Mouse (Mus musculus): ENCODE measurements around the gene Kcnma1. TPM values are rescaled to one million over a fixed set of nuclear protein-coding genes. Genes with fewer than 3 reads are reported as not detected.

The Kcnma1 gene
- polyA plus RNA-seq, 1 experiment from 2014 or later: 2.0 TPM

DNA sequence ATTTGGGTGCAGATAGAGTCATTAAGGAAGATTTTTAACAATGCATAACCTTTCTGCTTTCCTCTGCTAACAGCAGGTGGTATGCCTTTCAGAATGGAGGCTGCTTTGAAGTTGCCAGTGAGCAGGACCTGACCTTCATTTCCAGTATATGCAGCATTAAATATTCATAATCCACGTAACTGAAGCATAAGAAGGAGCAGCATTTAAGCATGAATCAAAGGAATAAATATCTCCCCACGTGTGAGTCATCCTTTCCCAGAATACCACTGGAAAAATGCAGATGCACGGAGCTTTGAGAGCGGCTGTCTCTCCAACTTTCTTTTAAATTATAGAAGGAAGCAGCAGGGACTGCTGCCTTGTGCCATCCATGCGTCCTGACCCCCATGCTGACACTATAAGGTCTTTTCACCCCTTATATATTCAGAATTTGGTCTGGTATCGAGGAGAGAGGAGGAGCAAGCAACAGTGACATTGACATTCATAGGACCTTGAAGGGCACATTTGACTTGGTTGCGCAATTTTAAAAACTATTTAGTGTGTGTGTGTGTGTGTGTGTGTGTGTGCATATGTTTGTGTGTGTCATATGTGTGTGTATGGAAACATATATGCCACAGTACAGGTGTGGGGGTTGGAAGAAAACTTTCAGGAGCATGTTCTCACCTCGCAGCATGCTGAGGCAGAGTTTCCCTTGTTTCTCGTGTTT, 368.8 kb downstream of the Kcnma1 start:
- Histone ChIP-seq H3K27ac (ENCODE audit: low read length) (no peak overlapping the region), H3K9ac (replicated peaks; ENCODE audit: low read length) (no peak overlapping the region)
- 79% methylated on average over 9 of the region's 9 CpGs for WGBS

DNA sequence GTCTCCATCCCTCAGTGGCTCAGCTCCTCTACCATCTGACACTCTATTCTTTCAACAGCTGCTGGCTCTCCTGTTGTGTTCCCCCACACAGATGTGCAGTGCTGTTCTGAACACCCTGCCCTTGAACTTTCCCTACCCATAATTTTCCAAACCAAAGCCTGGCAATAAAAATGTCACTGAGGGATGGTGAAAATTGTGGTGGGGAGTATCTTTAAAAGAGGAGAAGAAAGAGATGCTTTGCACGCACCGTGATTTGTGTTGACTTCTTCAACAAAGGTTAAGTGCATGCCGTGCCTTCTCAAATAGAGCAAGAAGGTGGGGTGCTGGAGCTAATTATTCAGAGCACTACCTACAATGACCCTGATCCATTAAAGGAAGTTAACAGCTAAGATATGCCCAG, 371.1 kb downstream of the Kcnma1 start:
- no peak overlapping the region for H3K27ac ChIP-seq (ENCODE audit: low read length)
- WGBS: 8% methylated on average over 3 of the region's 3 CpGs
- peak; percentile 93 for ATAC-seq (ENCODE audit: low FRiP score, low TSS enrichment)

More for the DNA sequence above, 368.8 kb downstream of the Kcnma1 start:
- Histone ChIP-seq H3K4me2 (replicated peaks; ENCODE audit: low read depth, low read length) (no peak overlapping the region), H3K36me3 (ENCODE audit: insufficient read depth, low read length) (no peaks in the 10 kb centered on the region), H3K27me3 (ENCODE audit: insufficient read depth, low read length) (peaks cover 10% of the 10 kb centered on the region; the same call in 1 of the 2 replicates), H3K9me3 (ENCODE audit: low read length) (no peaks in the 10 kb centered on the region), H3K4me1 (ENCODE audit: insufficient read depth, low read length) (peaks cover 5% of the 10 kb centered on the region; the same call in 1 of the 2 replicates), H3K4me3 (ENCODE audit: low read length) (no peak overlapping the region)
- no peak for ATAC-seq (ENCODE audit: low FRiP score, low TSS enrichment)

GRCm38 (mm10) chr14:23640665-23641064, 373.6 kb downstream of the Kcnma1 start:
- H3K27ac ChIP-seq (ENCODE audit: low read length): no peak overlapping the region
- peaks cover 4% of the 10 kb centered on the region; the same call in 1 of the 2 replicates for H3K27me3 ChIP-seq (ENCODE audit: insufficient read depth, low read length)
- H3K4me2 ChIP-seq (replicated peaks; ENCODE audit: low read depth, low read length): no peak overlapping the region
- no peak overlapping the region for H3K9ac ChIP-seq (replicated peaks; ENCODE audit: low read length)
- no peak overlapping the region for H3K4me3 ChIP-seq (ENCODE audit: low read length)
- no peak for ATAC-seq (ENCODE audit: low FRiP score, low TSS enrichment)
- H3K4me1 ChIP-seq (ENCODE audit: insufficient read depth, low read length): peaks cover 16% of the 10 kb centered on the region
- no peaks in the 10 kb centered on the region for H3K36me3 ChIP-seq (ENCODE audit: insufficient read depth, low read length)
- 20% methylated on average over 2 of the region's 2 CpGs for WGBS
- no peaks in the 10 kb centered on the region for H3K9me3 ChIP-seq (ENCODE audit: low read length)

More for the DNA sequence above, 371.1 kb downstream of the Kcnma1 start:
- Histone ChIP-seq H3K4me2 (replicated peaks; ENCODE audit: low read depth, low read length) (no peak overlapping the region), H3K9ac (replicated peaks; ENCODE audit: low read length) (no peak overlapping the region), H3K4me3 (ENCODE audit: low read length) (no peak overlapping the region), H3K36me3 (ENCODE audit: insufficient read depth, low read length) (no peaks in the 10 kb centered on the region), H3K9me3 (ENCODE audit: low read length) (no peaks in the 10 kb centered on the region), H3K27me3 (ENCODE audit: insufficient read depth, low read length) (peaks cover 10% of the 10 kb centered on the region; the same call in 1 of the 2 replicates), H3K4me1 (ENCODE audit: insufficient read depth, low read length) (peaks cover 5% of the 10 kb centered on the region; the same call in 1 of the 2 replicates)

- no peaks in the 10 kb centered on the region for H3K9me3 ChIP-seq (ENCODE audit: low read length)
- H3K9ac ChIP-seq (replicated peaks; ENCODE audit: low read length): no peak overlapping the region
- WGBS: 48% methylated on average over 3 of the region's 3 CpGs
- H3K4me3 ChIP-seq (ENCODE audit: low read length): no peak overlapping the region
- no peaks in the 10 kb centered on the region for H3K36me3 ChIP-seq (ENCODE audit: insufficient read depth, low read length)
- 0 out of 2 replicates have a peak overlapping the region, but pooled peaks have one; percentile 34 for H3K27ac ChIP-seq (ENCODE audit: low read length)
- H3K4me2 ChIP-seq (replicated peaks; ENCODE audit: low read depth, low read length): no peak overlapping the region
- peaks cover 35% of the 10 kb centered on the region for H3K4me1 ChIP-seq (ENCODE audit: insufficient read depth, low read length)
- no peaks in the 10 kb centered on the region for H3K27me3 ChIP-seq (ENCODE audit: insufficient read depth, low read length)
- ATAC-seq (ENCODE audit: low FRiP score, low TSS enrichment): no peak
Observed at GRCm38 (mm10) chr14:23638078-23638695, 376.1 kb downstream of the Kcnma1 start.

- Histone ChIP-seq H3K4me1 (ENCODE audit: insufficient read depth, low read length) (peaks cover 34% of the 10 kb centered on the region), H3K4me3 (ENCODE audit: low read length) (no peak overlapping the region), H3K36me3 (ENCODE audit: insufficient read depth, low read length) (no peaks in the 10 kb centered on the region), H3K9ac (replicated peaks; ENCODE audit: low read length) (no peak overlapping the region), H3K27me3 (ENCODE audit: insufficient read depth, low read length) (no peaks in the 10 kb centered on the region), H3K4me2 (replicated peaks; ENCODE audit: low read depth, low read length) (no peak overlapping the region), H3K27ac (ENCODE audit: low read length) (peak overlapping the region; percentile 5; the same call in 1 of the 2 replicates), H3K9me3 (ENCODE audit: low read length) (no peaks in the 10 kb centered on the region)
- WGBS: 20% methylated on average over 4 of the region's 4 CpGs
- peak; percentile 95 for ATAC-seq (ENCODE audit: low FRiP score, low TSS enrichment)
Observed at GRCm38 (mm10) chr14:23635903-23636302, 378.4 kb downstream of the Kcnma1 start.

DNA sequence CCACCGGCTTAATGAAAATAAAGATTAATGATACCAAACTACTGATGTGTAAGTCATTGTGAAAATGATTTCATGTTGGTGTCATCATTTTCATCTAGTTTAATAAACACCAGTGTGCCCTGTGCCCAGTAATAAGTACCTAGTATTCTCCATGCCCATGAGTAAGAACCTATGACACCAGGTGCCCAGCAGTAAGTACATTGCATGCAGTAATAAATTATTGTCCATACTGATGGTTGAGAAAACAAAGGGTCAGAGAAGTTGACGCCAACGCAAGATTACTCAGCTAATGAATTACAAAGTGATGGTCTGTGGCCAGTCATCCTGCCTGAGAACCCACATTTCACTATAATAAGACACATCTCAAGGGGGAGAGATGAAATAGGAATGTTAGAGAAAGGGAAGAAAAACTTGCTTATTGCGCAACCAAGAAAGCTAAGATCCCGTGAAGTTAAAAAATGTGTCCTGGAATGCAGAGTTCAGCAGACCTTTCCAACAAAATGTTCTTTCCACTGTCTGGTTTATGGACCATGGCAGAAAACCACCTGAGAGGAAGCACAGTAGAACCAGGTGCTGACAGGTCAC, 381.2 kb downstream of the Kcnma1 start:
- no peak for ATAC-seq (ENCODE audit: low FRiP score, low TSS enrichment)
- H3K27ac ChIP-seq (ENCODE audit: low read length): no peak overlapping the region
- no peaks in the 10 kb centered on the region for H3K27me3 ChIP-seq (ENCODE audit: insufficient read depth, low read length)
- 31% methylated on average over 5 of the region's 5 CpGs for WGBS
- H3K36me3 ChIP-seq (ENCODE audit: insufficient read depth, low read length): no peaks in the 10 kb centered on the region
- H3K4me3 ChIP-seq (ENCODE audit: low read length): no peak overlapping the region
- H3K4me2 ChIP-seq (replicated peaks; ENCODE audit: low read depth, low read length): no peak overlapping the region
- H3K9me3 ChIP-seq (ENCODE audit: low read length): no peaks in the 10 kb centered on the region
- H3K4me1 ChIP-seq (ENCODE audit: insufficient read depth, low read length): peaks cover 31% of the 10 kb centered on the region
- H3K9ac ChIP-seq (replicated peaks; ENCODE audit: low read length): no peak overlapping the region

GRCm38 (mm10) chr14:23626925-23627324, 387.4 kb downstream of the Kcnma1 start:
- H3K36me3 ChIP-seq (ENCODE audit: insufficient read depth, low read length): no peaks in the 10 kb centered on the region
- WGBS: 65% methylated on average over 6 of the region's 6 CpGs
- no peak for ATAC-seq (ENCODE audit: low FRiP score, low TSS enrichment)

DNA sequence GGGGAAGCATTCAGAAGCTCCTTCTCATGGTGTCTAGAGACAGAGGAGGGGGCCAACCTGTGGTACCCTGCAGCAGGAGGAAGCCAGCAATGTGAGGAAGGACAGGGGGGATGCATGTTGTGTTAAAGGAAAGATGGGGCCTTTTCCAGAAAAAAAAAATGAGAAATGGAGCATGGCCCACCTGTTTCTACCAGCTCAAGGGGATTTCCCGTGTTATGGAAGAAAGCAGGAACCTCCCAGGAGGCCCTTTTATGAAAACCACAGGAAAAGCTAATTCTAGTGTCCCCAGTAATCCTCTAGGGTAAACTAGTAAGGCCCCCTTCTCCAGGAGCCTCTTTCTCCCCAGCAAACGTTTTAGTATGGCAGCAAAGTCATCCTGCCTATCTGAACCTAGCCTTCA, 388.2 kb downstream of the Kcnma1 start:
- Histone ChIP-seq H3K27me3 (ENCODE audit: insufficient read depth, low read length) (no peaks in the 10 kb centered on the region), H3K4me3 (ENCODE audit: low read length) (no peak overlapping the region), H3K9me3 (ENCODE audit: low read length) (no peaks in the 10 kb centered on the region), H3K36me3 (ENCODE audit: insufficient read depth, low read length) (no peaks in the 10 kb centered on the region), H3K9ac (replicated peaks; ENCODE audit: low read length) (no peak overlapping the region), H3K4me2 (replicated peaks; ENCODE audit: low read depth, low read length) (no peak overlapping the region), H3K27ac (ENCODE audit: low read length) (no peak overlapping the region), H3K4me1 (ENCODE audit: insufficient read depth, low read length) (no peaks in the 10 kb centered on the region)
- no peak for ATAC-seq (ENCODE audit: low FRiP score, low TSS enrichment)
- WGBS: 54% methylated on average over 2 of the region's 2 CpGs

More at GRCm38 (mm10) chr14:23626925-23627324, 387.4 kb downstream of the Kcnma1 start:
- no peak overlapping the region for H3K27ac ChIP-seq (ENCODE audit: low read length)
- H3K4me2 ChIP-seq (replicated peaks; ENCODE audit: low read depth, low read length): no peak overlapping the region
- no peak overlapping the region for H3K4me3 ChIP-seq (ENCODE audit: low read length)
- H3K9ac ChIP-seq (replicated peaks; ENCODE audit: low read length): no peak overlapping the region
- no peaks in the 10 kb centered on the region for H3K9me3 ChIP-seq (ENCODE audit: low read length)
- H3K4me1 ChIP-seq (ENCODE audit: insufficient read depth, low read length): no peaks in the 10 kb centered on the region
- no peaks in the 10 kb centered on the region for H3K27me3 ChIP-seq (ENCODE audit: insufficient read depth, low read length)

DNA sequence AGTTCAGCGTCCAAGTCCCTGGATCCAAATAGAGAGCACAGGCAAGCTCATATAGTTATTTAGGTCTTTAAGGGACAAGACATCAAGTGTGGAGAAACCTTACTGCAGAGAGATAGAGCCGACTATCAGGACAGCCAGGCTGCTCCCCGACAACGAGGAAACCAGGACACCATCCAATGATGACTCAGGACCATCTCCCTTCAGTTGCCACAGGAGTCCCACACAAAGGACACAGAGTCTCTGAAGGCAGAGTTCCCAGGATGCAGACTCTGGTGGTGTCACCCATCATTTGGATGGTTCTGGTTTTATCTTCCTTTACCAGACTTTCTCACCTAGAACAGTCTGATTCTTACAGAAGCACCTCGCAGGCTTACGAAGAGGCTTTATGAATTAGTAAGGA, 388.9 kb downstream of the Kcnma1 start:
- Histone ChIP-seq H3K9me3 (ENCODE audit: low read length) (no peaks in the 10 kb centered on the region), H3K27ac (ENCODE audit: low read length) (no peak overlapping the region), H3K4me2 (replicated peaks; ENCODE audit: low read depth, low read length) (no peak overlapping the region), H3K27me3 (ENCODE audit: insufficient read depth, low read length) (no peaks in the 10 kb centered on the region), H3K4me1 (ENCODE audit: insufficient read depth, low read length) (no peaks in the 10 kb centered on the region), H3K4me3 (ENCODE audit: low read length) (no peak overlapping the region), H3K36me3 (ENCODE audit: insufficient read depth, low read length) (no peaks in the 10 kb centered on the region), H3K9ac (replicated peaks; ENCODE audit: low read length) (no peak overlapping the region)
- ATAC-seq (ENCODE audit: low FRiP score, low TSS enrichment): no peak
- 92% methylated on average over 6 of the region's 6 CpGs for WGBS

DNA sequence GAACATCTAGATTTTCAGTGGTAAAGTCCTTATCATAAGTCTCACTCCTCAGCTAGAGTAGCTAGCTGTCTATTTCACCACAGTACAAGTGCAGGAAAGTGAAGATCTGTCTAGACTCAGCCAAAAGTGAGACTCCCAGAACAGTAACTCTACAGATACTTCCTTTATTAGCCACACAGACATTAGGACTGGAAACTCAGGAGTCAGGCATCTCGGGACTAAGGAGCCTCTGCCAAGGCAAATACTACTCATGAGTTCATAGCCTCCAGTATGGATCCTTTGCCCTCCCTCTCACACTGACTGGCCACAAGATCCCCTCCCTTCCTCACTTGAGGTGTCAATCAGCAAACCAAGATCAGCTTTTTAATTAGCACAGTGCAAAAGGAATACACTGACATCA, 389.8 kb downstream of the Kcnma1 start:
- H3K36me3 ChIP-seq (ENCODE audit: insufficient read depth, low read length): no peaks in the 10 kb centered on the region
- H3K9ac ChIP-seq (replicated peaks; ENCODE audit: low read length): no peak overlapping the region
- no peaks in the 10 kb centered on the region for H3K9me3 ChIP-seq (ENCODE audit: low read length)
- H3K4me1 ChIP-seq (ENCODE audit: insufficient read depth, low read length): no peaks in the 10 kb centered on the region
- 68% methylated on average over 1 of the region's 1 CpGs for WGBS
- H3K27ac ChIP-seq (ENCODE audit: low read length): no peak overlapping the region
- ATAC-seq (ENCODE audit: low FRiP score, low TSS enrichment): no peak
- no peak overlapping the region for H3K4me3 ChIP-seq (ENCODE audit: low read length)
- no peaks in the 10 kb centered on the region for H3K27me3 ChIP-seq (ENCODE audit: insufficient read depth, low read length)
- H3K4me2 ChIP-seq (replicated peaks; ENCODE audit: low read depth, low read length): no peak overlapping the region

Measured in kidney, embryonic 16.5 days (tissue).